Mouse (Mus musculus) spleen, adult 2 months (tissue): ENCODE data around the gene Lpar1.

Experiments used
- CTCF ChIP-seq: fragments of 200-500 bp; IDR thresholded peaks from 2 replicates; pipeline ENCODE4 v1.5.1; 2011; ENCODE audit warnings: mild to moderate bottlenecking, inconsistent platforms; ENCODE audit not compliant: insufficient read depth, insufficient read length, insufficient replicate concordance; ENCODE audit errors: extremely low read depth
- POLR2A ChIP-seq: fragments of 200-500 bp; IDR thresholded peaks from 2 replicates; pipeline ENCODE4 v1.6.1; 2011; ENCODE audit warnings: low read depth, low read length, inconsistent platforms

- TF ChIP-seq CTCF (no peak), POLR2A (no peak)
Measured at GRCm38 (mm10) chr4:58453334-58453733, 100.4 kb downstream of the Lpar1 start.
